Comparison of ENCODE assay signal across 12 mouse cellular contexts in genomic region chr6:136499292-136499977, GRCm38 (mm10). TPM values are rescaled to one million over a fixed set of nuclear protein-coding genes. Genes with fewer than 3 reads are reported as not detected.
DNase-seq lines count a peak whose midpoint lies in the region; ATAC-seq and TF ChIP-seq lines count a peak whose summit lies in the region.
"Had no signal": no experiment of that assay in that cellular context is flagged by ENCODE, and none has a peak within 500 bp of the region (broad histone marks: within the 10 kb centered on the region; RNA-seq: fewer than 3 reads in every experiment).

No protein-coding gene starts in this region.

- 56% methylated on average over 10 of the region's 10 CpGs for WGBS in intestine, postnatal 0 days
- WGBS in forebrain, postnatal 0 days = 56% methylated on average over 10 of the region's 10 CpGs
- WGBS in midbrain, embryonic 15.5 days = 36% methylated on average over 10 of the region's 10 CpGs

- no peaks in the 10 kb centered on the region for H3K36me3 ChIP-seq in intestine, postnatal 0 days (ENCODE audit: control insufficient read depth, insufficient read depth)
- H3K36me3 ChIP-seq in forebrain, postnatal 0 days (ENCODE audit: insufficient read depth) = no peaks in the 10 kb centered on the region
- H3K36me3 ChIP-seq in midbrain, embryonic 15.5 days (replicated peaks) = no peaks in the 10 kb centered on the region
- H3K36me3 ChIP-seq: forebrain, embryonic 12.5 days; heart, embryonic 12.5 days; lung, embryonic 15.5 days had no signal

- no peaks in the 10 kb centered on the region for H3K27me3 ChIP-seq in intestine, postnatal 0 days (replicated peaks; ENCODE audit: control insufficient read depth, insufficient read depth, low read length)
- no peaks in the 10 kb centered on the region for H3K27me3 ChIP-seq in forebrain, postnatal 0 days (ENCODE audit: insufficient read depth, low read length)
- no peaks in the 10 kb centered on the region for H3K27me3 ChIP-seq in midbrain, embryonic 15.5 days (replicated peaks)
- H3K27me3 ChIP-seq: forebrain, embryonic 12.5 days; heart, embryonic 12.5 days; lung, embryonic 15.5 days had no signal

- DNase-seq in adrenal gland, adult (ENCODE audit: inconsistent age in 2 of 2, low spot score in 1 of 2) = peak; percentile 62 to 85
- DNase-seq in adrenal gland, postnatal 4 days (ENCODE audit: low spot score in 2 of 2) = no peak
- DNase-seq in 3134 (ENCODE audit: extremely low read depth, insufficient read length, low spot score) = peak; percentile 74
- peak; percentile 41 for DNase-seq in adrenal gland, postnatal 10 days
- no peak for DNase-seq in forebrain, postnatal 0 days
- DNase-seq in cerebellum, adult 11-12 months = no peak
- DNase-seq: kidney, adult 18-20 months had no signal

- no peak overlapping the region for H3K27ac ChIP-seq in intestine, postnatal 0 days (ENCODE audit: low read depth, low read length)
- H3K27ac ChIP-seq in forebrain, postnatal 0 days (ENCODE audit: low read depth, low read length) = no peak overlapping the region
- no peak overlapping the region for H3K27ac ChIP-seq in midbrain, embryonic 15.5 days
- H3K27ac ChIP-seq: forebrain, embryonic 12.5 days; lung, embryonic 15.5 days had no signal

- H3K9me3 ChIP-seq in intestine, postnatal 0 days (ENCODE audit: control insufficient read depth) = no peaks in the 10 kb centered on the region
- no peaks in the 10 kb centered on the region for H3K9me3 ChIP-seq in forebrain, postnatal 0 days (ENCODE audit: low read length)
- no peaks in the 10 kb centered on the region for H3K9me3 ChIP-seq in midbrain, embryonic 15.5 days
- H3K9me3 ChIP-seq: forebrain, embryonic 12.5 days; lung, embryonic 15.5 days had no signal

- TF ChIP-seq CTCF in intestine, postnatal 0 days (IDR thresholded peaks at IDR 0.05; ENCODE audit: low read depth) = no peak
- no peak for TF ChIP-seq CTCF in forebrain, postnatal 0 days (IDR thresholded peaks at IDR 0.05; ENCODE audit: low read depth)

- H3K4me2 ChIP-seq in intestine, postnatal 0 days (replicated peaks; ENCODE audit: low read depth) = no peak overlapping the region
- H3K4me2 ChIP-seq in forebrain, postnatal 0 days (ENCODE audit: low read depth) = no peak overlapping the region
- no peak overlapping the region for H3K4me2 ChIP-seq in midbrain, embryonic 15.5 days
- H3K4me2 ChIP-seq: forebrain, embryonic 12.5 days; heart, embryonic 12.5 days; lung, embryonic 15.5 days had no signal

- ATAC-seq in intestine, postnatal 0 days = peak; percentile 53
- no peak for ATAC-seq in forebrain, postnatal 0 days
- no peak for ATAC-seq in midbrain, embryonic 15.5 days (replicated peaks)

- no peaks in the 10 kb centered on the region for H3K4me1 ChIP-seq in intestine, postnatal 0 days (replicated peaks; ENCODE audit: control insufficient read depth, insufficient read depth, low read length)
- no peaks in the 10 kb centered on the region for H3K4me1 ChIP-seq in forebrain, postnatal 0 days (ENCODE audit: insufficient read depth)
- H3K4me1 ChIP-seq in midbrain, embryonic 15.5 days = no peaks in the 10 kb centered on the region
- H3K4me1 ChIP-seq: forebrain, embryonic 12.5 days; lung, embryonic 15.5 days had no signal

- H3K4me3 ChIP-seq in intestine, postnatal 0 days (ENCODE audit: low read depth, low read length) = no peak overlapping the region
- no peak overlapping the region for H3K4me3 ChIP-seq in forebrain, postnatal 0 days (ENCODE audit: low read depth, low read length)
- no peak overlapping the region for H3K4me3 ChIP-seq in midbrain, embryonic 15.5 days
- H3K4me3 ChIP-seq: forebrain, embryonic 12.5 days; heart, embryonic 12.5 days; lung, embryonic 15.5 days had no signal

- no peak overlapping the region for H3K9ac ChIP-seq in intestine, postnatal 0 days (ENCODE audit: low read depth, low read length)
- H3K9ac ChIP-seq in forebrain, postnatal 0 days = no peak overlapping the region
- no peak overlapping the region for H3K9ac ChIP-seq in midbrain, embryonic 15.5 days
- H3K9ac ChIP-seq: forebrain, embryonic 12.5 days; heart, embryonic 12.5 days; lung, embryonic 15.5 days had no signal

RNA-seq across cellular contexts. Expression of gene Atf7ip, which starts 6.5 kb away (rescaled TPM):
- 100 to 1,000 TPM; 119 to 123 TPM for total RNA-seq in adrenal gland, postnatal 4 days (2021)
- 100 to 1,000 TPM in 1 of 2 experiments, 10 to 100 TPM in 1; 63.7 to 105 TPM for total RNA-seq in adrenal gland, postnatal 10 days (2021)
- 8.6 and 9.4 TPM in 2 replicates for polyA plus RNA-seq in intestine, postnatal 0 days (2015; fragmentation: Nextera tagmentation; extraction: Ambion mirVana)
- 35.0 and 54.8 TPM in 2 replicates for total RNA-seq in forebrain, postnatal 0 days (2014; rRNA removed)
- polyA plus RNA-seq in forebrain, postnatal 0 days (2015; fragmentation: Nextera tagmentation; extraction: Ambion mirVana) = 12.6 and 23.5 TPM in 2 replicates
- 43.4 and 44.7 TPM in 2 replicates for polyA plus RNA-seq in midbrain, embryonic 15.5 days (2015; fragmentation: Nextera tagmentation; extraction: Ambion mirVana)

Comparison
In these comparisons a context has a peak if more than half of its experiments do, and no peak if none do; other contexts are left out.
1. DNase-seq: peak in adrenal gland, adult (2 of 2), 3134 (single experiment) and adrenal gland, postnatal 10 days (single experiment); none in adrenal gland, postnatal 4 days (0 of 2), forebrain, postnatal 0 days (single experiment) and cerebellum, adult 11-12 months (single experiment).